Mouse (Mus musculus) embryonic facial prominence, embryonic 15.5 days (tissue): ENCODE data around the gene Wscd2. TPM values are rescaled to one million over a fixed set of nuclear protein-coding genes. Genes with fewer than 3 reads are reported as not detected.

Experiments
- ATAC-seq: fragments of 200-750 bp; cut with Nextera tagmentation; 2 replicates; pipeline ENCODE4 v1.8.0; 2017; ENCODE audit warnings: low read depth, moderate TSS enrichment; ENCODE audit not compliant: insufficient number of reproducible peaks, low FRiP score, low TSS enrichment
- H3K27ac ChIP-seq: fragments of 300-500 bp; sonication (generic); replicated peaks from 2 replicates; pipeline ENCODE4 v1.5.1; 2015; ENCODE audit warnings: mild to moderate bottlenecking, inconsistent platforms
- H3K27me3 ChIP-seq: fragments of 300-500 bp; sonication (generic); 2 replicates; pipeline ENCODE4 v1.6.1; 2015; ENCODE audit warnings: inconsistent platforms
- H3K36me3 ChIP-seq: fragments of 300-500 bp; sonication (generic); 2 replicates; pipeline ENCODE4 v1.6.1; 2015; ENCODE audit warnings: mild to moderate bottlenecking, inconsistent platforms
- H3K4me1 ChIP-seq: fragments of 300-500 bp; sonication (generic); 2 replicates; pipeline ENCODE4 v1.6.1; 2015; ENCODE audit warnings: inconsistent platforms
- H3K4me2 ChIP-seq: fragments of 300-500 bp; sonication (generic); replicated peaks from 2 replicates; pipeline ENCODE4 v1.6.1; 2015; ENCODE audit warnings: mild to moderate bottlenecking, inconsistent platforms
- H3K4me3 ChIP-seq: fragments of 300-500 bp; sonication (generic); replicated peaks from 2 replicates; pipeline ENCODE4 v1.5.1; 2015; ENCODE audit warnings: mild to moderate bottlenecking, inconsistent platforms
- H3K9ac ChIP-seq: fragments of 300-500 bp; sonication (generic); 2 replicates; pipeline ENCODE4 v1.6.1; 2015; ENCODE audit warnings: inconsistent platforms
- H3K9me3 ChIP-seq: fragments of 300-500 bp; sonication (generic); replicated peaks from 2 replicates; pipeline ENCODE4 v1.6.1; 2016; ENCODE audit warnings: inconsistent platforms
- WGBS: fragments of 180-500 bp; shearing (Covaris S2); methylation state at CpG from one replicate; pipeline ENCODE4 v1.1.7; 2015; 5-methylcytosine and 5-hydroxymethylcytosine counted together
- polyA plus RNA-seq: library from polyadenylated mRNA; unstranded; fragments of >200 nt; fragmentation: Nextera tagmentation; extraction: Ambion mirVana; gene quantifications from 2 replicates; pipeline ENCODE4 v1.2.1, GENCODE M21; 2015

Wscd2 gene
- polyA plus RNA-seq, 1 experiment from 2014 or later = 14.7 TPM

DNA sequence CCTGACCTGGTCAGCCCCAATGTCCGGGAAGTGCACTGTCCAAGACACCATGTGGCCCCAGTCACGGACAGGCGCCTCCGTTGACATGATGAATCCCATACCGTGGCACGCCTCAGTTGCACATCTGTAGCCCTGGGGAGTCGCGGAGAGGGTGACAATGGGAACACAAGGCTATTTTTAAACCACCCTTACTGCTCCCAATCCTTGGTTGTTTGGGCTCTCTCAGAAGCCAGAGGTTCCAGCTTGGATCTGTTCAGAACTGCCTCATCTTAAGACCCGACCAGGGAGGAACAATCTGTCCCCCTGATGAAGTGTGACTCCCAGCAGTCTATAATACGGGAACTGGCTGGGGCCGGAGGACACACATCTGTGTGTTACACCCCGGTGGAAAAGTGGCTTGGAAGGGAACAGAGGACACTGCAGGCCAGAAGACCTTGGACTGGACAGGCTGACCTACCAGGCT is 121.7 kb downstream of the Wscd2 start:
- no peak overlapping the region for H3K4me3 ChIP-seq
- no peak overlapping the region for H3K9ac ChIP-seq
- H3K4me2 ChIP-seq = no peak overlapping the region
- H3K27ac ChIP-seq = no peak overlapping the region
- no peaks in the 10 kb centered on the region for H3K27me3 ChIP-seq
- peaks cover 8% of the 10 kb centered on the region; the same call in 1 of the 2 replicates for H3K36me3 ChIP-seq
- H3K9me3 ChIP-seq = no peaks in the 10 kb centered on the region
- H3K4me1 ChIP-seq = peaks cover 33% of the 10 kb centered on the region
- WGBS = 69% methylated on average over 12 of the region's 12 CpGs
- no peak for ATAC-seq

- H3K4me3 ChIP-seq = no peak overlapping the region
- H3K9ac ChIP-seq = no peak overlapping the region
- no peak for ATAC-seq
- 0 out of 2 replicates have a peak, but pooled peaks cover 3% of the 10 kb centered on the region for H3K4me1 ChIP-seq
- no peaks in the 10 kb centered on the region for H3K9me3 ChIP-seq
- H3K36me3 ChIP-seq = peaks cover 7% of the 10 kb centered on the region; the same call in 1 of the 2 replicates
- no peak overlapping the region for H3K27ac ChIP-seq
- no peak overlapping the region for H3K4me2 ChIP-seq
- H3K27me3 ChIP-seq = no peaks in the 10 kb centered on the region
- WGBS = 94% methylated on average over 4 of the region's 4 CpGs
Measured at GRCm38 (mm10) chr5:113618716-113619115, 128.6 kb downstream of the Wscd2 start.

DNA sequence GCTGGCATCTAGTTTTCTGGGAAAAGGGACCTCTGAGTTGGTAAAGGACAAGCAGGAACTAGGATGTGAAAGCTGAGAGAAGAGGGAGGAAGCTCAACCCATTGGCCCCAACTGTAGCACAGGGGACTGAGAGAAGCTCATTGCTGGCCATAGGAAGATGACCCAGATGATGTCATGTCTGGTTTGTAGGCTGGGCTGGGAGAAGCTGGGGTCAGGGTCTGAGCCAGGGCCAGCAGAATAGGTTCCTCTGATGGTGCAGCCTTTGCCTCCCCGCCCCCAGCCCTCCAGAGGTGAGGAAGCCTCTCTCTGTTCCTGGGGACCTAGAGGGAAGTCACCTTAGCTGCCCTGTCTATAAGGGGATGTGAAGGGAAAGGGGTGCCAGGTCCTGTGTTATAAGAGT is 129.0 kb downstream of the Wscd2 start:
- 0 out of 2 replicates have a peak, but pooled peaks cover 3% of the 10 kb centered on the region for H3K4me1 ChIP-seq
- WGBS = 64% methylated on average over 1 of the region's 1 CpGs

DNA sequence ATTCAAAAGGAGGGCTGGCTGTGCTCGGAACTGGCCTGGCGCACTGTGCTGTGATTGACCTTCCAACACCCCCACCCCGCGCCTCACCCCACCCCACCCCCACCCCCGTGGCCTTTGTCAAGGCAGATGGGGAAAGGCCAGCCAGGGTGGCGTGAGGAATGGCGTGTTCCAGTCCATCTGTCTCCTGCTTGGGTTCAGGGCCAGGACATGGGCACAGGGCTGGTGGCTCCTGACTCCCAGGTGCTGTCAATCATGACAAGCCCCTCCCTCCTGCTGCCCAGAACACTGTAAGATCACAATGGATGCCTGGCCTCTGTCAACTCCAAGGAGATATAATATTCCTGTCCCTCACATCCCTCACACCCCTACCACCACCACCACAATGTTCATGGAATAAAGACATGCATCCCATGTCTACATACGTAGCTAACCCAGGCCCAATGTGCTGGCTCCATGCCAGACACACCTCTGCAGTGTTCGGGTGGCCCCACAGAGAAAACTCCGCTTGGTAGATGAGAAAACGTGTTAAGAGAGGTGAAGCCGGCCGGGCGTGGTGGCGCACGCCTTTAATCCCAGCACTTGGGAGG is 130.1 kb downstream of the Wscd2 start:
- 0 out of 2 replicates have a peak, but pooled peaks cover 7% of the 10 kb centered on the region for H3K4me1 ChIP-seq
- H3K27me3 ChIP-seq = no peaks in the 10 kb centered on the region
- no peak overlapping the region for H3K4me3 ChIP-seq
- H3K27ac ChIP-seq = no peak overlapping the region
- 70% methylated on average over 16 of the region's 16 CpGs for WGBS
- no peaks in the 10 kb centered on the region for H3K36me3 ChIP-seq
- ATAC-seq = no peak
- H3K9ac ChIP-seq = no peak overlapping the region
- no peak overlapping the region for H3K4me2 ChIP-seq
- no peaks in the 10 kb centered on the region for H3K9me3 ChIP-seq

More for the DNA sequence above, 129.0 kb downstream of the Wscd2 start:
- ATAC-seq = no peak
- H3K4me3 ChIP-seq = no peak overlapping the region
- H3K9me3 ChIP-seq = no peaks in the 10 kb centered on the region
- H3K27ac ChIP-seq = no peak overlapping the region
- no peak overlapping the region for H3K4me2 ChIP-seq
- no peaks in the 10 kb centered on the region for H3K27me3 ChIP-seq
- H3K9ac ChIP-seq = no peak overlapping the region
- H3K36me3 ChIP-seq = peaks cover 3% of the 10 kb centered on the region; the same call in 1 of the 2 replicates

GRCm38 (mm10) chr5:113620999-113621398 is 130.9 kb downstream of the Wscd2 start:
- no peaks in the 10 kb centered on the region for H3K9me3 ChIP-seq
- no peaks in the 10 kb centered on the region for H3K27me3 ChIP-seq
- H3K4me3 ChIP-seq = no peak overlapping the region
- 0 out of 2 replicates have a peak, but pooled peaks cover 7% of the 10 kb centered on the region for H3K4me1 ChIP-seq
- H3K9ac ChIP-seq = no peak overlapping the region
- H3K36me3 ChIP-seq = no peaks in the 10 kb centered on the region
- H3K27ac ChIP-seq = no peak overlapping the region
- H3K4me2 ChIP-seq = no peak overlapping the region
- no peak for ATAC-seq
- 78% methylated on average over 7 of the region's 7 CpGs for WGBS

DNA sequence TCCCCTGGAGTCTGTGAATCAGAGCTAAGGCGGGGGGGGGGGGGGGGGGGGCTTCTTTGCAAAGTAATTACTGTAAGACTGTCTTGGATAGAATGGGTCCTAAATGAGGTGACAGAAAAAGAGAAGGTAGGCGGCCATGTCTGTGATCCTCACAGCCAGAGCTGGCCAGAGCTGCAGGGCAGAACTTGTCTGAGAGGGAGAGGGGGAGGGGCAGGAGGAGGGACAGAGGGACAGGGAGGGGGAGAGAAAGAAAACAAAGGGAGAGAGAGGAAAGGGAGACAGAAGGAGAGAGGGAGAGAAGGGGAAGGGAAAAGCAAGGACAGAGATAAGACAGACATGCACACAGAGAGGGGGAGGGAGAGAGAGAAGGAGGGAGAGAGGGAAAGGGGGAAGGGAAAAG is 132.9 kb downstream of the Wscd2 start:
- no peak for ATAC-seq
- 25% methylated on average over 1 of the region's 2 CpGs for WGBS
- Histone ChIP-seq H3K9me3 (no peaks in the 10 kb centered on the region), H3K27me3 (no peaks in the 10 kb centered on the region), H3K4me2 (no peak overlapping the region), H3K9ac (no peak overlapping the region), H3K4me1 (peaks cover 20% of the 10 kb centered on the region), H3K4me3 (no peak overlapping the region), H3K36me3 (no peaks in the 10 kb centered on the region), H3K27ac (no peak overlapping the region)

DNA sequence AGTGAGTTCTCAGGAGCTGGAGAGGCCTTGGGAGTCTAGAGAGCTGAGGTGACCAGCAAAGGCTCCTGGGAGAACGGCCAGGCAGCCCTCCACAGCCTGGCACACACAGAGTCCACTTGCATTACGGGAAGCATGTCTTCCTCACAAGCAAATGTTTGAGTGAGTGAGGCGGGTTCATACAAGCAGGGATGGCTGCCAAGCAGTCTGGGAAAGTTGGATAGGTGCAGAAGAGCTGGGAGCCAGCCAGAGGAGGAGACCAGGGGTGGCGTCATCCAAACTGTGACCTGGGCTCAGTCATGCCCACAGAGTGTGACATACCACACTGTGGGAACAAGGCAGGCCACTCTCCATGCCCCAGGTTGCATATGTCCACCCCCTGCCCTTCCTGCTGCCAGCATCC is 134.9 kb downstream of the Wscd2 start:
- 66% methylated on average over 4 of the region's 4 CpGs for WGBS
- H3K4me3 ChIP-seq = no peak overlapping the region
- no peaks in the 10 kb centered on the region for H3K9me3 ChIP-seq
- H3K4me1 ChIP-seq = peaks cover 39% of the 10 kb centered on the region
- H3K27me3 ChIP-seq = no peaks in the 10 kb centered on the region
- no peaks in the 10 kb centered on the region for H3K36me3 ChIP-seq
- no peak overlapping the region for H3K27ac ChIP-seq
- H3K9ac ChIP-seq = no peak overlapping the region
- no peak for ATAC-seq
- H3K4me2 ChIP-seq = no peak overlapping the region

DNA sequence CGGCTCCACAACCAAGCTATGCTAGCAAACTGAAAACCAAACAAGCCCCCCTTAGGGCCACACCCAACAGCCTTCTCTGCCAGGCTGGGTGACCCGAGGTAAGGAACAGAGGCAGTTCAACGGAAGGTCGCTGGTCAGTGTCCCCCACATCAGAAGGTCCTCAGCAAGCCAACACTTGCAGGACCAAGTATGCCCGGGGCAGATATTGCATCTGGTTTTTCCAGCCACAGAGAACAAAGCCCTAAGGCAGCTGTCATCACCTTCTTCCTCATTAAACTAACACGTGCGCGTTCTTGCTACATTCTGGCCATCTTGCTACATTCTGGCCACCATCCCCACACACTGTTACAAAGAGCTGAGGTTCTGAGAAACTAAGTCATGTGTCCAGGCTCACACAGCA is 136.2 kb downstream of the Wscd2 start:
- peaks cover 51% of the 10 kb centered on the region for H3K4me1 ChIP-seq
- no peaks in the 10 kb centered on the region for H3K9me3 ChIP-seq
- WGBS = 65% methylated on average over 8 of the region's 8 CpGs
- ATAC-seq = no peak
- no peak overlapping the region for H3K4me3 ChIP-seq
- H3K36me3 ChIP-seq = no peaks in the 10 kb centered on the region
- H3K4me2 ChIP-seq = no peak overlapping the region
- no peak overlapping the region for H3K9ac ChIP-seq
- no peak overlapping the region for H3K27ac ChIP-seq
- no peaks in the 10 kb centered on the region for H3K27me3 ChIP-seq

DNA sequence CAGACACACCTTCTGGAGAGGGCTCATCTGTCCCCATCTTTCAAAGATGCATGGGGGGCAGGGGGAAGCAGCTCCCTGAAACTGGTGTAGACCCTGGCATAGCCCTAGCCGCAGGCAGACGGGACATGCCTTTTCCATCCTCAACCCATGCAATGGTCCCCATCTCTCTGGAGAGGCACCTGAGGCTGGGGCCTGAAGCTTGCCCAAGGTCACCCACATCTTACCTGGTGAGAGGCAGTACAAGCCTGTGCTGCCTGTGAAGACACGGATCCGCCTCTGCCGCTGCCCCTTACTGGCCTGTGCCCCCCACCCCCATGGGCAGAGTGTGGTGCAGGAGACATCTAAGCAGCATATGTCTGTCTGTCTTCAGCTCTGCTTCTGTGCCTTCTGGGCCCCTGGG is 136.9 kb downstream of the Wscd2 start:
- ATAC-seq = no peak
- H3K9ac ChIP-seq = no peak overlapping the region
- no peaks in the 10 kb centered on the region for H3K27me3 ChIP-seq
- H3K36me3 ChIP-seq = no peaks in the 10 kb centered on the region
- no peaks in the 10 kb centered on the region for H3K9me3 ChIP-seq
- no peak overlapping the region for H3K4me2 ChIP-seq
- H3K4me3 ChIP-seq = no peak overlapping the region
- WGBS = 89% methylated on average over 5 of the region's 5 CpGs
- H3K27ac ChIP-seq = no peak overlapping the region
- peaks cover 52% of the 10 kb centered on the region for H3K4me1 ChIP-seq

DNA sequence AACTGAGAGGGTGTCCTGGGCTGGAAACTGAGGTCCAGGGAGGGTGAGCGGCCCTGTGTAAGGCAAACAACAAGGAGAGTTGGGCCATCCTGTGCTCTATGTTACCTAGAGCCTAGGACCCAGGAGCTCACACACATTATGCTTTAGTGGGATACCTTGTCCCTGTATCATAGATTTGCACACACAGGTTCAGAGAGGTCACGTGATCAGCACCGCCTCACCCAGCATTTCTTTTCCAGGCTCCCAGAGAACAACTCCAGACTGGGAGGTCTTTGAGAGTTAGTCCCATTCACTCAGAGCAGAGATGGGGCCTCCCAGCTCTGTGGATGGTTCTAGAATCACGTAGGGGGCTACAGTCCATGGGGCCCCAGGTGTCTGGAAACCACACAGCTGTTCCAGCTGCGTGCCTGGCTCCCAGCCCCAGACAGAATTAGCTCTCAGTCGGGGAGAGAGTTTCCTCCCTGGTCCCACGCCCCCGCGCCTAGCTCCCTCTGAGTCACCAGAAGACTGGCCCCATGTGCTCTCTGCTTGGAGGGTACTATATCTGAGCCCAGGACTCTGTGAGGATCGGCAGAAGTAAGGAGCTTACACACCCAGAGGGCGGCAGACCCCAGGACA is 137.8 kb downstream of the Wscd2 start:
- H3K9me3 ChIP-seq = no peaks in the 10 kb centered on the region
- peaks cover 57% of the 10 kb centered on the region for H3K4me1 ChIP-seq
- H3K36me3 ChIP-seq = no peaks in the 10 kb centered on the region
- peak; percentile 63 for ATAC-seq
- H3K27me3 ChIP-seq = no peaks in the 10 kb centered on the region
- no peak overlapping the region for H3K9ac ChIP-seq
- 40% methylated on average over 11 of the region's 11 CpGs for WGBS
- H3K4me3 ChIP-seq = no peak overlapping the region
- no peak overlapping the region for H3K27ac ChIP-seq
- no peak overlapping the region for H3K4me2 ChIP-seq

DNA sequence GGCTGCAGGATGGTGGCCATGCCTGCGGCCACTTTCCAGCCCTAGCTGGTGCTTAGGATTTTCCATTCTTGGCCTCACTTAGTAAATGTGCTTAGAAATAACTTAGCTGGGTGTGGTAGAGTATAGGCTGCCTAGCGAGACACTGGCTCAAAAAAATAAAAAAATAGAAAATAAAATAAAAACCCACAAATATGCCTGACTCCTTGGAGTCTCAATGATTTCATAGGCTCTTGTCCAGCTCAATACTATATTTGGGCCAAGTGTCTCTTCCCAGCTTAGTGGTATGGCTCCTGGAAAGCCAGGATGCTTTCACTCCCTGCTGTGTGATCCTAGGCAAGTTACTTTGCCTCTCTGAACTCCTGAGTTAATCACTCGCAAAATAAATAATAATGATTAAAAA is 139.1 kb downstream of the Wscd2 start:
- H3K27ac ChIP-seq = peak overlapping the region; percentile 70; the same call in 1 of the 2 replicates
- no peak; the same call in 1 of the 2 replicates for ATAC-seq
- no peak overlapping the region for H3K4me3 ChIP-seq
- 73% methylated on average over 3 of the region's 3 CpGs for WGBS
- no peaks in the 10 kb centered on the region for H3K27me3 ChIP-seq
- H3K36me3 ChIP-seq = no peaks in the 10 kb centered on the region
- H3K4me1 ChIP-seq = peaks cover 66% of the 10 kb centered on the region
- H3K4me2 ChIP-seq = no peak overlapping the region
- H3K9me3 ChIP-seq = no peaks in the 10 kb centered on the region
- H3K9ac ChIP-seq = no peak overlapping the region

DNA sequence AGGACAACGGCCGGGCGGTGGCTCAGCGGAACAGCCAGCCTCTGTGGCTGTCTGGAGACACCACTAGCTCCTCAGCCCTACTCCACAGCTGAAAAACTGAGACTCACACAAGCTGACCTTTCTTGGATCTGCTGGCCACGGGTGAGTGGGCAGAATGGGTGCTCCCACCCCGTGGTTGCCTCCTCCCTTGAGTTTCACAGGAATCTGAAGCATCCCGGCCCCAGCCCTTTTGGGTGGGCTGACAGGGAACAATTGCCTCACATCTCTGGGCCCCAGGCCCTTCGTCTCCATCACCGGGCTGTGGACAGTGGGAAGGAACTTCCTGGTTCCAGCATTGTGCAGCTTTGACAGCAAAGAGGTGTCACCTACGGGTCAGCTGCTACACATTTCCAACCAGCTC is 140.0 kb downstream of the Wscd2 start:
- Histone ChIP-seq H3K4me3 (no peak overlapping the region), H3K4me2 (no peak overlapping the region), H3K4me1 (peaks cover 69% of the 10 kb centered on the region), H3K27me3 (no peaks in the 10 kb centered on the region), H3K9me3 (no peaks in the 10 kb centered on the region), H3K36me3 (no peaks in the 10 kb centered on the region), H3K9ac (no peak overlapping the region), H3K27ac (no peak overlapping the region)
- 63% methylated on average over 10 of the region's 10 CpGs for WGBS
- ATAC-seq = no peak
